Mouse (Mus musculus) layer of hippocampus, adult 8-10 months (tissue): Measurements from ENCODE around the gene Mavs. TPM values are rescaled to one million over a fixed set of nuclear protein-coding genes. Genes with fewer than 3 reads are reported as not detected.

Experiments used
- DNase-seq, 2 experiments: peaks; one replicate each; pipeline ENCODE4 v3.0.0; 2022; ENCODE audit warnings: low spot score in 2 of 2
- total RNA-seq, 4 experiments: library from RNA; stranded (reverse); gene quantifications; 2 replicates each; pipeline ENCODE4 v1.2.4; 2022

The Mavs gene
- total RNA-seq, result 1 to 10 TPM; 8.5 to 9.1 (median 8.8) TPM

DNA sequence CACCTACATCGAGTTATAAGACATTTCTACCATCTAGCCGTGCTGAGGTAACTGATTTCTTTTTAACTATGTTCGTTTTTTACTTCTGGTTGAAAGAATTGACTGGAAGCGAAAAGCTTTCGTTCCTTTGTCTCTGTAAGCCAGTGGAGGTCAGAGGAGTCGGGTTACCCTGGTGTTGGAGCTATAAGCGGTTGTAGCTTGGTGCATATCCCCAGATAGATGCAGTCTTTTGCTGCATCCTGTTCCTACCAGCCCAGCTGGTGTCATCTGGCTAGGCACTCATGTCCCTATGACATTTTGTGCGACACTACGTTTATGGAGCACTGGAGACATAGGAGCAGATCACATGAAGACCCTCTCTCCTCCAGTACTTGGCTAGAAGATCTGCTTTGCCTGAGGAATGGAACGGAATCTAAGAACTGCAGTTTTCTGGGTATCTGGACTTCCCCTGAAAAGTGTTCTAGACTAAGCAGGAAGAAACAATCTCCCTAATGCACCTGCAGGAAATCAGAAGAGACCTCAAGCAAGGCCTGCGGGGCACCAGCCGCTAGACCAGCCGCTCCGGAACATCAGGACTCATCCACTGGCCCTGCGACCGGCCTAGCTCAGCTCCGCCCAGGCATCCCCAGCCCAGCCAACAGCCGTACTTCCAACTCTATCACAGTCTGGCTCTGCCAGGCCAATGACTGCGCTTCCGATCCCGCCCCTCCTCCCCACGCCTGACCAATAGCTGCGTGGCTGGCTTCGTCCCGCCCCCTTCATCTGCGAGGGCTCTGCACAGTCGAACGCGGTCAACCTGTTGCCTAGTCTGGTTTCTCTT is at the start of gene Mavs:
Gene Mavs (plus strand): TSS at position 757 of the 820 bp plus-strand sequence.
- DNase-seq, result peak; percentile 91 to 93

DNA sequence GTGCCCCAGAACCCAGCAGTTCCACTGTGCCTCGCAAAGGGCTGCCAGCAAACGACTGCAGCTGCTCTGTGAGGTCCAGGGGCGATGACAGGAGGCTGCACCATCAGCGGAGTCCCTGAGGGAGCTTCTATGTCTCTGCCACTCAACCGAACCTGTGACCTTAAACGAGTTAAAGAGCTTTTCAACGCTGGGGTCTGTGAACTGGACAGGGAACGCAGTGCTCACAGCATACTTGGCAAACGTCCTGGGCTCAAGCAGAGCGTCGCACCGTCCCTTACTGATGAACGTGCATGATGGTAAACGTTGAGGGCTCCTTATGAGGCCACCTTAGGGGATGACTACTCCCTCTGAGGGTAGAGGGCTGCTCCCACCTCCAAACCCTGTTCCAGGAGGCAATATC is 47.5 kb upstream of the Mavs start:
- DNase-seq, result no peak

DNA sequence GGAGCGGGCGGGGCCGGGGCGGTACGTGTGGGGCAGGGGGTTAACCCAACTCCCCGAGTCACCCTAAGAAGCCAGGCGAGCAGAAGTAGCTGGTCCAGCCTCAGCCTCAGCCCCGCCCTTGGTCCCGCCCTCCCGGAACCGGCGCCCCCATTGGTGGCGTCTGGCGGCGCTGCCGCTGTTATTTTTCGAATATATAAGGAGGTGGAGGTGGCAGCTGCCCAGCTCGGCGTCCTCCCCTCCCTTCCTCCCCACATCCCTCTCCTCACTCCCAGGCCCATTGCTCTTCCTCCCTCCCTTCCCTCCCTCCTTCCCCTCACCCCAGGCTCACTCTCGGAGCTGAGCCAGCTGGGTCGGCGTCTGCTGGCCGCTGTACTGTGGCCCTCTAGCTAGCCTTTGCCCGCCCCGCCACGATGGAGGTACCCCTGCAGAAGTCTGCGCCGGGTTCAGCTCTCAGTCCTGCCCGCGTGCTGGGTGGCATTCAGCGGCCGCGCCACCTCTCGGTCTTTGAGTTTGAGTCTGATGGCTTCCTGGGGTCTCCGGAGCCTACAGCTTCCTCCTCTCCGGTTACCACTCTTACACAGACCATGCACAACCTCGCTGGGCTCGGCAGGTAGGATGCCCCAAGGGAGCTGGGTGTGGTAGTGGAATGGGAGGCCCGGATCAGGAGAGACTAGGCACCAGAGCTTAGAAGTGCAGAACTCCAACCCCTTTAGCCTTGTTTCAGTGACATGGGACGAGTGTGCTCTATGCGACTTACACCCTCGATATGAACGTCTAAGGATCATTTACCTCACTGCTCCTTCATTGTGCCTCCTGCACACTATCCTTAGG is 46.9 kb upstream of the Mavs start, which contains the start of the genes Cdc25b and Spef1:
Gene Cdc25b (plus strand): TSS at position 179 of the 831 bp plus-strand sequence.
Gene Spef1 (minus strand): TSS at position 512 of the 831 bp plus-strand sequence.
- DNase-seq, result peak; percentile 64 to 73

DNA sequence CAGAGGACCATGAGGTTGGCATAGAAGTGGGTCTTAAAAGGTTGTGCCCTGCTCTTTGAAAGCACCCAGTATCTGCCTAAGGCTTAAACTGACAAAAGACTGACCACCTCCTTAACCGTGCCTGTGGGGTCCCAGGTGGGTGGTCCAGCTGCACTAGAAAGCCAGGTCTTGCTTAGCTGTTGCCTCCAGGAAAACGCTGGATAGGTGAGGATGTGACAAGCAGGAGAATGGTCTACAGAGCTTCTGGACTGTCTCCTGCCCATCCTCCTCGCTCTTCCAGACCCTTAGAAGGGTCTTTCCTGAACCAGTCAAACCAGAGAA is 46.3 kb upstream of the Mavs start:
- no peak for DNase-seq

DNA sequence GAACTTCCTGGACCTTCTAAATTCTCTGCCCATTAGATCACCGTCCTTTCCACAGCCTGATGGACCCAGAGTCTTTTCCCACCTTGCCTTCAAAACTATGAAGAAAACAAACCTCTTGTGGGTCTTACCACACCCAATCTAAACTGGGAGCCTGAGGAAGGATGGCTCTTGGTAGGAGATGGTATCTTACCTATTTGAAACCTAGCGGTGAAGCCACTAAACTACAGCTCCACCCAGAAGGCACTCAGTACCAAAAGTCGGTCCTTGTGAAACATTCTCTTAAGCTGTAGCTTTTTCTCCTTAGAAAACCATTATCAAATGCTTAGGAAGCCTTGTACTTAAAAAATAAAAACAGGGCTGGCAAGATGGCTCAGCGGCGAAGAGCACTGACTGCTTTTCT is 45.6 kb upstream of the Mavs start:
- DNase-seq, result no peak

DNA sequence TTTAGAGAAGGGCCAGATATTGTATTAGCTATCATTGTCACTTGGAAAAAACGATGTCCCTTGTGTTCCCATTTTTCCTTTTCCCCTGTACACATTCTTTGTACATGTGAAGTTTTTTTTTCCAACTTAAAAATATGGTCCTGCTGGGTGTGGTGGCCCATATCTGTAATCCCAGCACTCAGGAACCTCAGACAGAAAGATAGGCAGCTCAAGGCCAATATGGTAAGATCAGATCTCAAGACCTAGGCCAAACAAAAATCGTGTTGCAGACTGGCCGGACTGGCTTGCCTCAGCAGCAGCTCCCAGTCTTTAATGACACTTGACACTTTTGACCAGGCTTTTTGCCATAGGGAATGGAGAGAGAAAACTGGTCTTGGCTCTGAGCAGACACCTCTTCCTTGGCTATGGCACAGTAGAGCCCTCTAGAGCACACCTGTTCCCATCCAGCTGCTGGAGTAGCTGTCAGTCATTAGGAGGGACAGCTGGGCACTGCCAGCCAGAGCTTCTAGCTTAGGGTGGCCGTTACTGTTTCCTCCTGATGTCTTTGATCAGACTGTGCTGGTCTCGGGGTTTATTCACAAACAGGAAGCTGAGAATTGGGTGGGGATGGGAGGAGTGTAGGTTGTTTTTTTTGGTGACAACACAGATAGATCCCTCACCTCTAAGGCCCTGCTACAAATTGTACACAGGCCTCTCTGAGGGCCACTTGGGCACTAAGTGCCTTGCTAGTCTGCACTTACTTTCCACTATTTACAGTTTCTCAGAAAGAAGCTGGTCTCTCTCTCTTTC is 44.1 kb upstream of the Mavs start:
- no peak for DNase-seq

DNA sequence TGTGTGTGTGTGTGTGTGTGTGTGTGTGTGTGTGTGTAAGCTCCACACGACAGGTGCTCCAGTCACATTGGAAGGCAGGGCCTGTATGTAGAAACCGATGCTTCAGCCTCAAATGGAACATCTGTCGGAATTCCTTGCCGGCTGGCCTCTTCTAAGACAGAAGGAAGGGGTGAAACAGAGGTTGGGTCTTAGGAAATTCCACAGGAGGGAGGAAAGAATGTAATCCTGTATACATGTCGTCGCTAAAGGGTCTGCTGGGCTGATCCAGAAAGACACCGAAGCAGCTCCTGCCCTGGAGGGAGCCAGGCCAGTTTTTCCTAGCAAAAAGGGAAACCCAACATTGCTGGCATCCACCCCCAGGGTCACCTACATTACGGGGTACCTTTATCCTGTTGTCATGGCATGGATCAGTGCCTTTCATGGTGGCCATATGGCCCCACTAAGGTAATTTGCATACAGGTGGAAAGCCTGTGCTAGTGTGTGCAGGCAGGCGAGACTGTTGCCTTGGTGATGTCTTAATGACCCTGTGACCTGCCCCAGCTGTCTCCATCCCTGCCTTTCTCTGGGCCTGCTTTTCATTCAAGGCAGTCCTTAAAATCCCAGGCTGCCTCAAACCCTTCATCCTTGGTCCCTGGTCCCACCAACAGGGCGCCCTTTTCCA is 43.4 kb upstream of the Mavs start:
- DNase-seq, result no peak

DNA sequence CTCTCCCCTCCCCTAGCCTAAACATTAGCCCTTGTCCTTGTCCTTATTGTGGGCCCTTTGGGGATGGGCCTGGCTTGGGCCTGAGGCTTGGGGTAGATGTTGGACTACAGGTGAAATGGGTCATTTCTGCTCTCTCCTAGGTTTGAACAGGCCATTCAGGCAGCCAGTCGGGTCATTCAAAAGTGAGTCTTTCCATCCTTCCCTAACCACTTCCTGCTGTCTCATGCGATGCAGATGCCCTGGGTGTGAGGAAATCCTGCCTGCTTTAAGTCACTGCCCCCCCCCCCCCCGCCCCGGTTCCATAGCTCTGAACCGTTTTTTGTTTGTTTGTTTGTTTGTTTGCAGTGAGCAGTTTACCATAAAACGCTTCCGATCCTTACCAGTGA is 42.9 kb upstream of the Mavs start:
- DNase-seq, result no peak

DNA sequence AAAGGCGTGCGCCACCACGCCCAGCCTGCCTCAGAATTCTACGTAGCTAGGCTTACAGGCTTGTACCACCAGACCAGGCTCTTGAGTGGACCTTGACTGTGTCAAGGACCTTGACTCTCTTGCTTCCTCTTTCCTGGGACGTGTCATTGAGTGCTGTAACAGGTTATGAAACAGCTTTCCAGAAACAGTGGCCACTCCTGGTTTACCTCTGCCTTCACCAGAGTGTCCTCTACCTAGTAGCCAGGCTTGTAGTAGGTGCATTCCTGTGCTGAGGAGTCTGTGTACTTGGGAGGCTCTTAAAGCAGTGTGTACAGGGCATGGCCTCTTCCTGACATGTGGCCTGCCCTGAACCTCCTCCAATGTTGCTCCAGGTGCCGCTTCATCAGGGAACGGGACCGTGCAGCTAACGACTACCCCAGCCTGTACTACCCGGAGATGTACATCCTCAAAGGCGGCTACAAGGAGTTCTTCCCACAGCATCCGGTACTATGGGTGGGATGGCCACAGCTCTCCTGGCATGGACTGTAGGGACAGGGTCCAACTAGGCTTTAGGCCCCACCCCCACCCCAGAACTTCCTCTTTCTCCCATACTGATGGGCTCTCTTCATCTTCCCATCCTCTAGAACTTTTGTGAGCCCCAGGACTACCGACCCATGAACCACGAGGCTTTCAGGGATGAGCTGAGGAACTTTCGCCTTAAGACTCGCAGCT is 37.1 kb upstream of the Mavs start:
- DNase-seq, result no peak

DNA sequence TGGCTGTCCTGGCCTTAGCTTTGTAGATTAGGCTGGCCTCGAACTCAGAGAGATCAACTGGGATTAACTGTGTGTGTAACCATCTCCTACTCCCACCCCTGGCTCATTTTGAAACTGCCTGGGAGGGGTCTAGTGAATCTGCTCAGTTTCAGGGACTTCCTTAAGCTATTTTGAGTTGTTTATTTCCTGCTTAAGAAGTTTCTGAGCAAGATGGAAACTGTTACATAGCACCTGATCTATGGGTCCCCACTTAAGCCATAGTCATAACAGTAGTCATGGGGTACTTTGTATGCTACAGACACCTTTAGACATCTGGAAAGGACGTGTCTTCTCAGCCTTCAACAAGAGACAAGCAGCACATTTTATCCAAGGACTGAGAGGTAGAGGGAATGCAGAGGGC is 33.2 kb upstream of the Mavs start:
- DNase-seq, result no peak

DNA sequence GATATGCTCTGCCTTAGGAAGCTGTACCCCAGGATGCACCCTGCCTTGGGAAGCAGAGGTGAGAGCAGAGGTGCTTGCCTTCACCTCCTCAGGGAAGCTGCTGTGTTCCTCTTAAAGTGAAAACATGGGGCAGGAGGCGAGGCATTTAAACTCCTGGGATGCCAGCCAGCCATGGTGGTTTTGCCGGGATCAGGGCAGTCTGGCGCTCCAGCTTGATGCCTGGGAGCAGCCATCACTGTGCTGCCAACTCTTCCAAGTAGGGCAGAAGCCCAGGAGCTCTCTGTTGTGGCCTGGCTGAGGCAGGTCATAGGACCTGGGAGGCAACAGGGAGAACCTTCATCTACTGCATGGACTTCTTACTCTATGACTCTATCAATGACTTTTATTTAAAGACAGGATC is 32.6 kb upstream of the Mavs start:
- DNase-seq, result no peak

DNA sequence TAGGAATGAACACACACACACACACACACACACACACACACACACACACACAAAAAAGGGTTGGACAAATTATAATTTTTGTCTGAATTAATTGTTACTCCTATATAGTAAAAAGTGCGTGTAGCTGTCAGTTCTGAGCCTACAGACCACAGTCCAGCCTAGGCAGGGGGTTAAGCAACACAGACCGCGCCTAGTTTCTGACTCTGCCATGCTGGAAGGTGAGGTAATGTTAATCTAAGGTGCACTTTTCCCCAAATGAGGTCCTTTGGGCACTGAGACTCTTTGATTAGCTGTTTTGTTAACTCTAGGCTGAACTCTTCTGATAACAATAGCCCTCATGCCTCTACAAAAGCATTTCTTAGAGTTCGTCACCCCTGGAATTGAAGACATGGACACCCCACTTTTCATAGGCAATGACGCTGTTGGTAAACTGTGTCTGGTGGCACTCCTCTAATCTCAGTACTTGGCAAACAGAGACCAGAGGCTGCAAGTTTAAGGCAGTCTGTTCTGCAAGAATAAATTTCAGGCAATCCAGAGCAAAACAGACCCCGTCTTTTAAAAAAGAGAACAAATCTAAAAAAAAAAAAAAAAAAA is 29.9 kb upstream of the Mavs start:
- no peak for DNase-seq

DNA sequence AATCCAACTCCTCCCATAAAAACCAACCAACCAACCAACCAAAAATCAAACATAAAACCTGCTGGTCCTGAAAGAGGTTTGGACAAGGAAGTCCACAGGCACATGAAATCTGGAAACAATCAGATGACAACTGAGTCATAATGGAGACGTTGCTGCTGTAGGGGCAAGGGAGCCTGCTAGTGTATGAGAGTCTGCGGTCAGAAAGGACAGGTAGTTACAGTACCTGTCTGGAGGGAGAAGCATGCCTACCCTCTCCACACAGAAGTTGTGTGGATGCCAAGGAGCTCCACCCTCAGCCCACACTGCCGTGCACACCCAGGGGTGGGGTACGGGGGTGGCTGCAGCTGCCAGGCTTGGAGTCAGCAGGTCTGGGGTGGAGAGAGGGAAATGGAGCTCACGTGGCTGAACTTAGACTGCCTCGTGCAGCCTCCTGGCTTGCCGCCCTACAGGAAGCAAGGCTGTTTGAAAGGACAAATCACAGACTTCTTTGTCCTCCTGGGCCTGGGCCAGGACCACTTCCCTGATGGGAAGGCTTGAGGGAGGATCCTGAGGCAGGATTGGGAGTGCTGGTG is 29.4 kb upstream of the Mavs start:
- peak; percentile 84 to 87 for DNase-seq

DNA sequence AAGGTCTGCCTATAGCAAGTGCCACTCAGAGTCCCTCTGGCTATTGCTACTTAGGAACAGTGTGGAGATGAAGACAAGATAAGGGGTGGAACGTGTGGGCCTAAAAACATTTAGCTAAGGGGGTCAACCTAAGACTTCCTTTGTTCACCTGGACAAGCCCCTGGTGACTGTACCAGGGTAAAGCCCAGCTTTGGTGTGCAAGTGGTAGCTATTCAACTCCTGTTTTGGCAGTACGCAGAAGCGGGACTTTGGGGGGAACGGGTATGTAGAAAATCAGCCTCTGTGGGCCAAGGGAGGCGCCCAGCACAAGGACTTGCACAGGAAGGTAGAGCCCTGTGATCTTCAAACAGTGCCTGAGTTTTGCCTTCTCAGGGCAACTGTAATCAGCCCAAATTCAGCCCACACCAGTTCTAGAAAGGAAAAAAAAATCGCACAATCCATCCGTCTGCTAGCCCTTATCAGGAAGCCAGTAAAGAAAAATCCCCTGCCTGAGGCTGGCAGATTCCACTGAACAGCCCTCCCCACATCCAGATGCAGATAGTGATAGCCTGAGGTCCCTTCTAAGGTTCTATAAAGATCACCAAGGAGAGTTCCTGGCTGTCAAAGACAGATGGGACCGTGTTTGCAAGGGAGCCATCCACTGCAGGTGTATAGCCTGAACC is 28.2 kb upstream of the Mavs start:
- DNase-seq, result no peak

DNA sequence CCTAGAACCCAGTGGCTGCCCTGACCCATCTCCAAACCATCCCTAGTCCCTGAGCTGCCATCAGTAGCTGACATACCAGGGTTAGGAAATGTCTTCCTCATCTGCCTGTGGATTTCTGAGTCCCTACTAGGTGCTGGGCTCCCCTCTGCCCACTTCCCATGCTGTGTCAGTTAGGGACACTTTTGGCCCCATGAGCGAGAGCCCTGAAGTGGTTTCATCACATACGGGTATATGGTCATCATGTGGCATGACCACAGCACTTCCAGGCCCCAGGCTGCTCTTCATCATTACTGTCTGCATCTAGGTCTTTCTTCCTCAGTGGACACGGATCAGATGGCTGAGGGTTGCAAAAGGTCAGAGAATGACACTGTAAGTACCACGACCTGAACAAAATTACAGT is 27.1 kb upstream of the Mavs start, which contains the start of gene Ap5s1:
Gene Ap5s1 (plus strand): TSS at position 301 of the 400 bp plus-strand sequence.
- DNase-seq, result no peak

DNA sequence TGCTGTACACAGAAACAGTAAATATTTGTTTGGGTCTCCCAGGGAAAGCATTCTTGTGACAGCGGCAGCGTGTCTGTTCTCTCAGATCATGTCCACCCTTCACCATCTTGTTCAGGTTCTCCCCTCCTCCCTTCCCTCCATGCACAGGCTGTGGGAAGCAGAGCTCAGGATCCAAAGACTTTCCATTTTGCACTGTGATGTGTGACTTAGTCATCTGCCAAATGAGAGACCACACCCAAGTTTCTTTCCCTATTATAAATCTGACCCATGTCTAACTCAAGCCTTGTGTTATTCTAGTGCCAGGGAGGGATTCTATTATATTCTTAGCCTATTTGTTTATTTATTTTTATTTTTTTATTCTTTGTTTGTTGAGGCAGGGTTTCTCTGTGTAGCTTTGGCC is 25.5 kb upstream of the Mavs start:
- no peak for DNase-seq

DNA sequence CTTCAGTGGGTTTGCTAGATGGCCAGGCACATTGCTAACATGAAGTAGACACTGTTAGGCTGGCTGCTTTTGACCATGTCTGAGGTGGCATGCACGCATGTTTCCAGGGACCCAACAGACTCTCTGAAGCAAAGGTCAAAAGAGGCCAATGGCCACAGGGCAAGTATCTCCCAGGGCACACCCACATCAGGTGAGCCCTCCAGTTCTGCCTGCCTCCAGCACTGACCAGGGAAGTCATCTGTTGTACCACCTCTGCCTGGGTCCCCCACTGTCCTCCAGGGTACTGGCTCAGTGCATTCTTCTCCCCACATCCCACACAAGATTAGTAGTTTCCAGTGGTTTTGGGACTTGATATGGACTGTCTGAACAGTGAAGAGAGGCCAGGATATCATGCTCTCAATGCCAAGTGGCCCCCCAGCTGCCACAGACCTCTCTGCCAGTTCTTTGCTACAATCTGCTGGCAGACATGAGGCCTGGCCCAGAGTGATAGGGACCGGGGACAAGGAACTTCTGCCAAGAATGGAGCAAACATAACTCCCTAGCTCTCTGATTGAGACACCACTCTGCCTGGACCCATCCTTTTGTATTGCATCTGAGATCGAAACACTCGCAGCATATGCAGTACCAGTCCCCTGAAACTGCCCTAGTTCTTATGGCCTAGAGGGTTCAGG is 24.6 kb upstream of the Mavs start:
- no peak for DNase-seq

DNA sequence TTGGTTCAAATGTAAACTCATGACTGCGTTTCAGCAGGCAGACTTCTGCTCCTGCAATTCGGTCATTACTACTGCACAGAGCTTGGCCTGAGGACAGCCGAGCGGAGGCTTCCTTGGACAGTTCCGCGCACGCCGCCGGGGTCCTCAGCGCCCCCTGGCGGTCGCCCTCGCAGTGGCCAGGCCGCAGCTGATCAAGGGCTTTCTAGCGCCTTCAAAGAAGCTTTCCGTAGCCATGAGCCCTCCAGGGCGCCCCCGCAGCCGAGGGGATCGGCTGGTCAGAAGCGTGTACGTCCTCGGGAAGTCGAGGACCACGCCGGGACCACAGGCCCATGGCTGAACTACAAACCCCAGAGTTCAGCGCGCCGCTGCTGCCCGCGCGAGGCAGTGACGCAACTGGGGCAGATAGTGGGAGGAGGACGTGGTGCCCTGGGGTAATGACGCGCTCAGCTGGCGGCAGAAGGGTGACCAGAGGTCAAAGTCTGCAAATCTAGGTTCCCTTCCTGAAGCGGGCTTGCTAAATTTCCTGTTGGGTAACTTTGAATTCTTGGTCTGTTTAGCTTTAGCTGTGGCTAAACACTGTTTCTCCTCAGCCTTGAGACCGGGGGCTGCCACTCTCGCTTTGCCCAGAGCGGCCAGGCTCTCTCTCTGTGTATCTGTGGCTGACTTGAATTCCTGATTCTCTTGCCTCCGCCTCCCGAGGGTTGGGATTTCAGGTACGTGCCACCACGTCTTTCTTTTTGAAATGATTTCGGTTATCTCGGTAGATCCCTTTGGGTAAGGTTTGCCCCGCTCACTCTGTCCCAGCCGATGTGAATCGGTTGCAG is 23.7 kb upstream of the Mavs start:
- DNase-seq, result peak; percentile 93 to 96
